Mouse (Mus musculus) olfactory bulb, adult 2 months (tissue): ENCODE measurements at regions not wholly inside any gene's neighbourhood (a gene's known extent, or its start where the extent isn't known, plus 50 kb on each side); places are given as distances from the start of the nearest gene placed in this dataset.

Experiments
- H3K27ac ChIP-seq: fragments of 200-500 bp; 2 replicates; pipeline ENCODE4 v1.5.1; 2012; ENCODE audit warnings: low read depth, low read length; ENCODE audit not compliant: insufficient read depth
- H3K4me1 ChIP-seq: fragments of 200-500 bp; 2 replicates; pipeline ENCODE4 v1.6.1; 2012; ENCODE audit warnings: low read length; ENCODE audit not compliant: control insufficient read depth, insufficient read depth
- H3K4me3 ChIP-seq: fragments of 200-500 bp; 2 replicates; pipeline ENCODE4 v1.5.1; 2012; ENCODE audit warnings: mild to moderate bottlenecking, low read depth, low read length, moderate library complexity; ENCODE audit not compliant: insufficient read depth
- CTCF ChIP-seq: fragments of 200-500 bp; IDR thresholded peaks from 2 replicates; pipeline ENCODE4 v1.5.1; 2012; ENCODE audit warnings: low read depth, mild to moderate bottlenecking, low read length, moderate library complexity; ENCODE audit not compliant: insufficient read depth
- POLR2A ChIP-seq: fragments of 200-500 bp; IDR thresholded peaks from 2 replicates; pipeline ENCODE4 v1.6.1; 2012; ENCODE audit warnings: mild to moderate bottlenecking, low read depth, low read length, moderate library complexity; ENCODE audit not compliant: insufficient read depth
- WGBS: fragments of 180-500 bp; shearing (Covaris S2); methylation state at CpG from one replicate; pipeline ENCODE4 v1.1.7; 2018; 5-methylcytosine and 5-hydroxymethylcytosine counted together

GRCm38 (mm10) chr12:71615383-71615782 is 215.5 kb upstream of the Daam1 start:
- Histone ChIP-seq H3K27ac (no peak overlapping the region), H3K4me1 (no peaks in the 10 kb centered on the region), H3K4me3 (no peak overlapping the region)
- TF ChIP-seq POLR2A (no peak), CTCF (no peak)
- WGBS = 50% methylated on average over 2 of the region's 2 CpGs

- TF ChIP-seq CTCF = no peak
- TF ChIP-seq POLR2A = no peak
- Histone ChIP-seq H3K27ac (no peak overlapping the region), H3K4me1 (no peaks in the 10 kb centered on the region), H3K4me3 (no peak overlapping the region)
- 86% methylated on average over 4 of the region's 4 CpGs for WGBS
Measured at GRCm38 (mm10) chr12:71616121-71616520, 214.8 kb upstream of the Daam1 start.

- no peaks in the 10 kb centered on the region for H3K4me1 ChIP-seq
- TF ChIP-seq CTCF (no peak), POLR2A (no peak)
- 77% methylated on average over 6 of the region's 6 CpGs for WGBS
- H3K4me3 ChIP-seq = no peak overlapping the region
- no peak overlapping the region for H3K27ac ChIP-seq
Measured at GRCm38 (mm10) chr12:71618466-71618865, 212.4 kb upstream of the Daam1 start.

GRCm38 (mm10) chr12:71618956-71619355 is 211.9 kb upstream of the Daam1 start:
- WGBS = 92% methylated on average over 8 of the region's 8 CpGs
- no peak for TF ChIP-seq CTCF
- TF ChIP-seq POLR2A = no peak
- Histone ChIP-seq H3K27ac (no peak overlapping the region), H3K4me1 (peaks cover under 1% of the 10 kb centered on the region; the same call in 1 of the 2 replicates), H3K4me3 (no peak overlapping the region)

- 84% methylated on average over 4 of the region's 4 CpGs for WGBS
- TF ChIP-seq CTCF (no peak), POLR2A (no peak)
- Histone ChIP-seq H3K4me1 (peaks cover 4% of the 10 kb centered on the region; the same call in 1 of the 2 replicates), H3K27ac (no peak overlapping the region), H3K4me3 (no peak overlapping the region)
Measured at GRCm38 (mm10) chr12:71619561-71619960, 211.3 kb upstream of the Daam1 start.

GRCm38 (mm10) chr12:71621542-71621941 is 209.3 kb upstream of the Daam1 start:
- Histone ChIP-seq H3K27ac (no peak overlapping the region), H3K4me3 (no peak overlapping the region), H3K4me1 (peaks cover 4% of the 10 kb centered on the region; the same call in 1 of the 2 replicates)
- no peak for TF ChIP-seq CTCF
- TF ChIP-seq POLR2A = no peak
- 78% methylated on average over 4 of the region's 4 CpGs for WGBS

- Histone ChIP-seq H3K27ac (no peak overlapping the region), H3K4me1 (peaks cover 4% of the 10 kb centered on the region; the same call in 1 of the 2 replicates), H3K4me3 (no peak overlapping the region)
- 88% methylated on average over 2 of the region's 2 CpGs for WGBS
- TF ChIP-seq POLR2A (no peak), CTCF (no peak)
Measured at GRCm38 (mm10) chr12:71622761-71623160, 208.1 kb upstream of the Daam1 start.

GRCm38 (mm10) chr12:71623271-71623670 is 207.6 kb upstream of the Daam1 start:
- no peak overlapping the region for H3K4me3 ChIP-seq
- TF ChIP-seq POLR2A (no peak), CTCF (no peak)
- no peak overlapping the region for H3K27ac ChIP-seq
- peaks cover 4% of the 10 kb centered on the region; the same call in 1 of the 2 replicates for H3K4me1 ChIP-seq
- WGBS = 77% methylated on average over 5 of the region's 5 CpGs

GRCm38 (mm10) chr12:71624076-71624475 is 206.8 kb upstream of the Daam1 start:
- TF ChIP-seq POLR2A = no peak
- TF ChIP-seq CTCF = no peak
- peaks cover 4% of the 10 kb centered on the region; the same call in 1 of the 2 replicates for H3K4me1 ChIP-seq
- H3K4me3 ChIP-seq = no peak overlapping the region
- no peak overlapping the region for H3K27ac ChIP-seq
- WGBS = 47% methylated on average over 8 of the region's 8 CpGs

GRCm38 (mm10) chr12:71624676-71625075 is 206.2 kb upstream of the Daam1 start:
- H3K27ac ChIP-seq = no peak overlapping the region
- no peak overlapping the region for H3K4me3 ChIP-seq
- TF ChIP-seq CTCF (no peak), POLR2A (no peak)
- H3K4me1 ChIP-seq = peaks cover 4% of the 10 kb centered on the region; the same call in 1 of the 2 replicates
- 85% methylated on average over 6 of the region's 6 CpGs for WGBS
